Mouse (Mus musculus): ENCODE results near the gene Dgkq. TPM values are rescaled to one million over a fixed set of nuclear protein-coding genes. Genes with fewer than 3 reads are reported as not detected.

Dgkq gene
- polyA plus RNA-seq, 1 experiment from 2014 or later = 9.1 TPM

DNA sequence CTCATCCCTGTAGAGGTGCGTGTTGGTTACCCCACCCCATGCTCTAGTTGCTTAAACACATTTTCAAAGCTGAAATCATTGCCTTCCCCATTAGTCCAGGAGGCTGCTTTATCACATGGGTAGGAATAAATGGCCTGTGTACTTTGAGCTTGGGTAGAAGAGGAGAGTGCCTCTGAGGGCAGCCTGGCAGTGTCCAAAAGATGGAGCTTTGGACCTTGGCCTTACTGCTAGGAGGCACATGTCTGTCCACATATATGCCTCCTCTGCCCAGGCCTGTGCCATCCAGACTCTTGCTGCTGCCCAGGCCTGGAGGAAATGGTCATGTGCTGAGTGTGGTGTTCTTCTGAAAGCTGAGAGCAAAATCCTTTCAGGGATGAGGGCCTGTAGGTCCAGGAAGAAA is 38.9 kb upstream of the Dgkq start:
- H3K4me2 ChIP-seq (replicated peaks; ENCODE audit: low read depth, low read length) = no peak overlapping the region
- no peak overlapping the region for H3K9ac ChIP-seq (replicated peaks; ENCODE audit: low read depth, low read length)
- no peaks in the 10 kb centered on the region for H3K27me3 ChIP-seq (ENCODE audit: control insufficient read depth, insufficient read depth, low read length)
- peaks cover 30% of the 10 kb centered on the region for H3K36me3 ChIP-seq (ENCODE audit: control insufficient read depth, insufficient read depth, low read length)
- no peak overlapping the region for H3K27ac ChIP-seq (ENCODE audit: low read length)
- ATAC-seq (ENCODE audit: insufficient number of reproducible peaks, insufficient read depth, low FRiP score, low read depth) = no peak
- H3K4me1 ChIP-seq (ENCODE audit: control insufficient read depth, insufficient read depth, low read length) = no peaks in the 10 kb centered on the region
- no peaks in the 10 kb centered on the region for H3K9me3 ChIP-seq (ENCODE audit: control insufficient read depth, low read depth, low read length)
- WGBS = 93% methylated on average over 1 of the region's 1 CpGs
- no peak overlapping the region for H3K4me3 ChIP-seq (ENCODE audit: low read depth, low read length)

DNA sequence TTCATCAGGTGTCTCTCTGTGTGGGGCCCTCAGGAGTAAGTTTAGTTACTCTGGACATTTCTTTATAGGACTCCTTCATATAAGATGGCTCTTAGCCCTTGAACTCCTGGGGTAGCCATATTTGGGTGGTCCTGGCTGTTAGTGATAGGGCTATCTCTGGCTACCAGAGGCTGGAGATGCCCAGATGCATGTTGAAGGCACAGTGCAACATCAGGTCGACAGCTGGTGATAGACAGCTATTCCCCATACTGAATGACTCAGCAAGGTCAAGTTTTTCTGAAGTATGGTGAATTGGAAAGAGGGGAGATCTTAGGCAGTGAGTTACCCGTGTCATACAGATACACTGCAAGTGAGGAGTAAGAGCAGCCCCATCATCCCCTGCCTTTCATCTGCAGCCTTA is 38.3 kb upstream of the Dgkq start:
- Histone ChIP-seq H3K9ac (replicated peaks; ENCODE audit: low read depth, low read length) (no peak overlapping the region), H3K27ac (ENCODE audit: low read length) (no peak overlapping the region), H3K4me3 (ENCODE audit: low read depth, low read length) (no peak overlapping the region), H3K9me3 (ENCODE audit: control insufficient read depth, low read depth, low read length) (no peaks in the 10 kb centered on the region), H3K36me3 (ENCODE audit: control insufficient read depth, insufficient read depth, low read length) (peaks cover 30% of the 10 kb centered on the region), H3K4me2 (replicated peaks; ENCODE audit: low read depth, low read length) (no peak overlapping the region), H3K27me3 (ENCODE audit: control insufficient read depth, insufficient read depth, low read length) (no peaks in the 10 kb centered on the region), H3K4me1 (ENCODE audit: control insufficient read depth, insufficient read depth, low read length) (no peaks in the 10 kb centered on the region)
- ATAC-seq (ENCODE audit: insufficient number of reproducible peaks, insufficient read depth, low FRiP score, low read depth) = no peak
- 90% methylated on average over 2 of the region's 2 CpGs for WGBS

- no peaks in the 10 kb centered on the region for H3K27me3 ChIP-seq (ENCODE audit: control insufficient read depth, insufficient read depth, low read length)
- no peak overlapping the region for H3K4me3 ChIP-seq (ENCODE audit: low read depth, low read length)
- 66% methylated on average over 12 of the region's 12 CpGs for WGBS
- 0 out of 2 replicates have a peak overlapping the region, but pooled peaks have one; percentile 6 for H3K9ac ChIP-seq (replicated peaks; ENCODE audit: low read depth, low read length)
- H3K4me2 ChIP-seq (replicated peaks; ENCODE audit: low read depth, low read length) = no peak overlapping the region
- ATAC-seq (ENCODE audit: insufficient number of reproducible peaks, insufficient read depth, low FRiP score, low read depth) = no peak; the same call in 1 of the 2 replicates
- H3K4me1 ChIP-seq (ENCODE audit: control insufficient read depth, insufficient read depth, low read length) = 0 out of 2 replicates have a peak, but pooled peaks cover 5% of the 10 kb centered on the region
- H3K27ac ChIP-seq (ENCODE audit: low read length) = no peak overlapping the region
- no peaks in the 10 kb centered on the region for H3K9me3 ChIP-seq (ENCODE audit: control insufficient read depth, low read depth, low read length)
- H3K36me3 ChIP-seq (ENCODE audit: control insufficient read depth, insufficient read depth, low read length) = peaks cover 30% of the 10 kb centered on the region
Measured at GRCm38 (mm10) chr5:108703754-108704626, 34.5 kb upstream of the Dgkq start.

- peaks cover 18% of the 10 kb centered on the region for H3K36me3 ChIP-seq (ENCODE audit: control insufficient read depth, insufficient read depth, low read length)
- WGBS = 82% methylated on average over 10 of the region's 10 CpGs
- no peaks in the 10 kb centered on the region for H3K27me3 ChIP-seq (ENCODE audit: control insufficient read depth, insufficient read depth, low read length)
- H3K4me2 ChIP-seq (replicated peaks; ENCODE audit: low read depth, low read length) = no peak overlapping the region
- H3K9me3 ChIP-seq (ENCODE audit: control insufficient read depth, low read depth, low read length) = no peaks in the 10 kb centered on the region
- no peak overlapping the region for H3K9ac ChIP-seq (replicated peaks; ENCODE audit: low read depth, low read length)
- no peak overlapping the region for H3K27ac ChIP-seq (ENCODE audit: low read length)
- ATAC-seq (ENCODE audit: insufficient number of reproducible peaks, insufficient read depth, low FRiP score, low read depth) = no peak
- peaks cover 17% of the 10 kb centered on the region; the same call in 1 of the 2 replicates for H3K4me1 ChIP-seq (ENCODE audit: control insufficient read depth, insufficient read depth, low read length)
- no peak overlapping the region for H3K4me3 ChIP-seq (ENCODE audit: low read depth, low read length)
Measured at GRCm38 (mm10) chr5:108701341-108702021, 32.0 kb upstream of the Dgkq start.

- peaks cover 27% of the 10 kb centered on the region; the same call in 1 of the 2 replicates for H3K4me1 ChIP-seq (ENCODE audit: control insufficient read depth, insufficient read depth, low read length)
- H3K27me3 ChIP-seq (ENCODE audit: control insufficient read depth, insufficient read depth, low read length) = no peaks in the 10 kb centered on the region
- peak overlapping the region; percentile 79; the same call in 1 of the 2 replicates for H3K27ac ChIP-seq (ENCODE audit: low read length)
- no peaks in the 10 kb centered on the region for H3K9me3 ChIP-seq (ENCODE audit: control insufficient read depth, low read depth, low read length)
- H3K36me3 ChIP-seq (ENCODE audit: control insufficient read depth, insufficient read depth, low read length) = peaks cover 7% of the 10 kb centered on the region
- H3K9ac ChIP-seq (replicated peaks; ENCODE audit: low read depth, low read length) = no peak overlapping the region
- H3K4me2 ChIP-seq (replicated peaks; ENCODE audit: low read depth, low read length) = no peak overlapping the region
- ATAC-seq (ENCODE audit: insufficient number of reproducible peaks, insufficient read depth, low FRiP score, low read depth) = peak; percentile 82
- WGBS = 48% methylated on average over 3 of the region's 3 CpGs
- H3K4me3 ChIP-seq (ENCODE audit: low read depth, low read length) = no peak overlapping the region
Measured at GRCm38 (mm10) chr5:108700346-108700745, 30.9 kb upstream of the Dgkq start.

DNA sequence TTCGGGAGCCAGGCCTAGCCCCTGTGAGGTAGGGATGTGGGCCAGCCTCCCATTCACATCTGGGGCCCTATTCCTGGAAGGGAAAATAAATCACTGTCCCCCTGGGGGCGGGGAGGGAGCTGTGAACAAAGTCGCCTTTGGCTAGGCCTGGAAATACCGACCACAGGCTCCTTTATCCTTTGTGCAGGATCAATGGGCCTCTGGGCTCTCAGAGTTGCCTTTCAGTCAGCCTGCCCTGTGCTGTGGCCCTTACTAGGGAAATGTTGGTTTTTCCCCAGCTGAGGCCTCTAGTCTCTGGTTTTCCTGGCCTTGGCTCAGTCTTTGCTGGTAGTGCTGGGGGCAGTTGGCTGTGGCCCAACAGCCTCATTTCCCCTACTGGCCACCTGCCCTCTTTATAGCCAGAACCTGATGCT is 27.9 kb upstream of the Dgkq start:
- H3K27ac ChIP-seq (ENCODE audit: low read length) = peak overlapping the region; percentile 16; the same call in 1 of the 2 replicates
- H3K4me1 ChIP-seq (ENCODE audit: control insufficient read depth, insufficient read depth, low read length) = peaks cover 41% of the 10 kb centered on the region; the same call in 1 of the 2 replicates
- WGBS = 22% methylated on average over 4 of the region's 4 CpGs
- no peak overlapping the region for H3K9ac ChIP-seq (replicated peaks; ENCODE audit: low read depth, low read length)
- no peaks in the 10 kb centered on the region for H3K36me3 ChIP-seq (ENCODE audit: control insufficient read depth, insufficient read depth, low read length)
- H3K9me3 ChIP-seq (ENCODE audit: control insufficient read depth, low read depth, low read length) = no peaks in the 10 kb centered on the region
- H3K4me3 ChIP-seq (ENCODE audit: low read depth, low read length) = no peak overlapping the region
- no peak for ATAC-seq (ENCODE audit: insufficient number of reproducible peaks, insufficient read depth, low FRiP score, low read depth)
- H3K27me3 ChIP-seq (ENCODE audit: control insufficient read depth, insufficient read depth, low read length) = no peaks in the 10 kb centered on the region
- H3K4me2 ChIP-seq (replicated peaks; ENCODE audit: low read depth, low read length) = no peak overlapping the region

GRCm38 (mm10) chr5:108696542-108696941 is 27.1 kb upstream of the Dgkq start:
- Histone ChIP-seq H3K9me3 (ENCODE audit: control insufficient read depth, low read depth, low read length) (no peaks in the 10 kb centered on the region), H3K4me2 (replicated peaks; ENCODE audit: low read depth, low read length) (no peak overlapping the region), H3K27ac (ENCODE audit: low read length) (no peak overlapping the region), H3K9ac (replicated peaks; ENCODE audit: low read depth, low read length) (no peak overlapping the region; the same call in 1 of the 2 replicates), H3K4me3 (ENCODE audit: low read depth, low read length) (no peak overlapping the region), H3K4me1 (ENCODE audit: control insufficient read depth, insufficient read depth, low read length) (peaks cover 41% of the 10 kb centered on the region; the same call in 1 of the 2 replicates), H3K27me3 (ENCODE audit: control insufficient read depth, insufficient read depth, low read length) (no peaks in the 10 kb centered on the region), H3K36me3 (ENCODE audit: control insufficient read depth, insufficient read depth, low read length) (no peaks in the 10 kb centered on the region)
- WGBS = 77% methylated on average over 3 of the region's 3 CpGs
- ATAC-seq (ENCODE audit: insufficient number of reproducible peaks, insufficient read depth, low FRiP score, low read depth) = no peak

DNA sequence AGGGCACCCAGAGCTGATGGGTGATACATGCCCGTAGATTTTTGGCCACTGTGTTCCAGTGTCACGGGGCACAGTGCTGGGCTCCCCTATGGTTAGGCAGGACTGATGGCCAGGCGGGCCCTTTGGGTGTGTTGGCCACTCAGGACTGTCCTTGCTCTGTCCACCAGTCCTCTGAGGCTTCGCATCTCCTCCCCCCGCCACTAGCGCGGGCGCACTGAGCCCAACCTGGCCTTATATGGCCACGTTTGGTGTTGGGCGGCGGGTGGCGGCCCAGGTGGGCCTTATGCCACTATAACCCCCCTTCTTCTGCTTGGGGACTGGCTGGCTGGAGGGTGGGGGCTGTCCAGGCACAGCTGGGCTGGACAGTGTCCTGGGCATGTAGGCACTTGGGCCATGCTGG is 26.4 kb upstream of the Dgkq start:
- Histone ChIP-seq H3K9ac (replicated peaks; ENCODE audit: low read depth, low read length) (no peak overlapping the region), H3K4me1 (ENCODE audit: control insufficient read depth, insufficient read depth, low read length) (peaks cover 41% of the 10 kb centered on the region; the same call in 1 of the 2 replicates), H3K4me2 (replicated peaks; ENCODE audit: low read depth, low read length) (0 out of 2 replicates have a peak overlapping the region, but pooled peaks have one; percentile 76), H3K27me3 (ENCODE audit: control insufficient read depth, insufficient read depth, low read length) (no peaks in the 10 kb centered on the region), H3K9me3 (ENCODE audit: control insufficient read depth, low read depth, low read length) (no peaks in the 10 kb centered on the region), H3K27ac (ENCODE audit: low read length) (no peak overlapping the region), H3K36me3 (ENCODE audit: control insufficient read depth, insufficient read depth, low read length) (no peaks in the 10 kb centered on the region), H3K4me3 (ENCODE audit: low read depth, low read length) (no peak overlapping the region)
- no peak for ATAC-seq (ENCODE audit: insufficient number of reproducible peaks, insufficient read depth, low FRiP score, low read depth)
- WGBS = 97% methylated on average over 11 of the region's 12 CpGs
